Mouse (Mus musculus): ENCODE measurements around the gene Cdk14. TPM values are rescaled to one million over a fixed set of nuclear protein-coding genes. Genes with fewer than 3 reads are reported as not detected.

The Cdk14 gene
- polyA plus RNA-seq, 1 experiment from 2014 or later = 14.4 TPM

GRCm38 (mm10) chr5:5370322-5371082 is 49.6 kb downstream of the Cdk14 start:
- H3K9me3 ChIP-seq (replicated peaks; ENCODE audit: control insufficient read depth, low read length) = no peaks in the 10 kb centered on the region
- H3K4me1 ChIP-seq (ENCODE audit: control insufficient read depth, insufficient read depth, low read length) = 0 out of 2 replicates have a peak, but pooled peaks cover 4% of the 10 kb centered on the region
- H3K4me3 ChIP-seq (replicated peaks; ENCODE audit: low read length) = no peak overlapping the region
- H3K36me3 ChIP-seq (ENCODE audit: control insufficient read depth, insufficient read depth, low read length) = no peaks in the 10 kb centered on the region
- H3K27ac ChIP-seq (ENCODE audit: low read length) = no peak overlapping the region
- 66% methylated on average over 4 of the region's 4 CpGs for WGBS
- no peak overlapping the region for H3K9ac ChIP-seq (ENCODE audit: low read length)
- H3K27me3 ChIP-seq (ENCODE audit: control insufficient read depth, insufficient read depth, low read length) = no peaks in the 10 kb centered on the region
- H3K4me2 ChIP-seq (ENCODE audit: low read depth, low read length) = no peak overlapping the region
- peak; percentile 89 for ATAC-seq (ENCODE audit: insufficient read depth, low FRiP score)

GRCm38 (mm10) chr5:5368389-5369164 is 51.5 kb downstream of the Cdk14 start:
- H3K36me3 ChIP-seq (ENCODE audit: control insufficient read depth, insufficient read depth, low read length) = no peaks in the 10 kb centered on the region
- ATAC-seq (ENCODE audit: insufficient read depth, low FRiP score) = no peak
- no peak overlapping the region for H3K9ac ChIP-seq (ENCODE audit: low read length)
- 66% methylated on average over 13 of the region's 14 CpGs for WGBS
- no peaks in the 10 kb centered on the region for H3K27me3 ChIP-seq (ENCODE audit: control insufficient read depth, insufficient read depth, low read length)
- H3K4me3 ChIP-seq (replicated peaks; ENCODE audit: low read length) = no peak overlapping the region
- 0 out of 2 replicates have a peak, but pooled peaks cover 4% of the 10 kb centered on the region for H3K4me1 ChIP-seq (ENCODE audit: control insufficient read depth, insufficient read depth, low read length)
- H3K4me2 ChIP-seq (ENCODE audit: low read depth, low read length) = no peak overlapping the region
- no peaks in the 10 kb centered on the region for H3K9me3 ChIP-seq (replicated peaks; ENCODE audit: control insufficient read depth, low read length)
- H3K27ac ChIP-seq (ENCODE audit: low read length) = no peak overlapping the region

DNA sequence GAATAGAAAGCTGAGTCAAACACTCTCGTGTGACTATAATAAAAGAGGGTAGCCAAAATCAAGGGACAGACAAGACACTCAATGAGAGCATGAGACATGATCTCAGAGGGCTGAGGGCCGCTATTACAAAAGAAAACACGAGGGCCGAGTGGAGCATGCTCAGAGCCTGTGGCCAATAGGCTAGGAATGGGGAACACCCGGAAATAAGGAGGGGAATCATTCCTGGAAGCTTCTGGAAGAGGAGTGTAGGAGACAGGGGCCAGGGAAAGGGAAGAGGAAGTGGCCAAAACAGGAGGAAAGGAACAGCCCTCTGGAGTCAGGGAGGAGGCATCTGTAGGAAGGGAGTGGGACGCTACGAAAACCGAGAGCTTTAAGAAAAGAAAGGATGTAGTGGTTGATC is 52.6 kb downstream of the Cdk14 start:
- H3K9ac ChIP-seq (ENCODE audit: low read length) = no peak overlapping the region
- no peaks in the 10 kb centered on the region for H3K9me3 ChIP-seq (replicated peaks; ENCODE audit: control insufficient read depth, low read length)
- no peak overlapping the region for H3K4me3 ChIP-seq (replicated peaks; ENCODE audit: low read length)
- 0 out of 2 replicates have a peak, but pooled peaks cover 4% of the 10 kb centered on the region for H3K4me1 ChIP-seq (ENCODE audit: control insufficient read depth, insufficient read depth, low read length)
- no peaks in the 10 kb centered on the region for H3K36me3 ChIP-seq (ENCODE audit: control insufficient read depth, insufficient read depth, low read length)
- no peak overlapping the region for H3K27ac ChIP-seq (ENCODE audit: low read length)
- WGBS = 83% methylated on average over 8 of the region's 8 CpGs
- no peak for ATAC-seq (ENCODE audit: insufficient read depth, low FRiP score)
- H3K27me3 ChIP-seq (ENCODE audit: control insufficient read depth, insufficient read depth, low read length) = no peaks in the 10 kb centered on the region
- H3K4me2 ChIP-seq (ENCODE audit: low read depth, low read length) = no peak overlapping the region

DNA sequence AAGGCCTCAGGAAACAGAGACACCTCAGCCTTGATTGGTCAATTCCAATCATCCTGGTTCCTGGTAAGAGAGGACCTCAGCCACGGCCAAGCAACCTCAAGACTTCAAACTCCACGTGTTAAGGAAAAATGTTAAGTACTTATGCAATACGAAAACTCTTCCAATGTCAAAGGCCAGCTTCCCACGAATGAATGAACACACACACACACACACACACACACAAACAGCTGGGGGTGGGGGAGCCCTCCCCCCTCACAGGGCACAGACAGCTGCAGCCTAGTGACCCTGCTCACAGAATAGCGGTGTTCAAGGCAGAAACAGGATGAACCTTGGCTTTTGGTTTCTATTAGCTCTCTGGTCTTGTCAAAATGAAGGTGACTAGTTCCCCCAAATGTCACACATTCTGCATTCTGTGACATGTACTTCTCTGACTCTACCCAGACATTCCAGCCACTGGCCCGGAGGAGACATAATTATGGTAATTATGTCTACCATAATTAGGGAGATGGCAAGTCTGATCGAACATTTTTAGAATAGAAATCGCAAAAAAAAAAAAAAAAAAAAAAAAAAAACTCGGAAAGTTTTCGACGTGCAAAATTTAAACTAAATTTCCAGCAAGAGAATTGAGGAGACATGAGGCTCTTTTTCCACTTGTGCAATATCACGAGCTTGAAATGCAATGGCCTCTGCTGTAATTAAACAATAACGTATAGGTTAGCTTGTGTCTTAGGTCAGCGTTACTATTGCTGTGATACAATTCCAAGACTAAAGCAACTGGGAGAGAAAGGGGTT is 54.6 kb downstream of the Cdk14 start:
- Histone ChIP-seq H3K9ac (ENCODE audit: low read length) (no peak overlapping the region), H3K4me1 (ENCODE audit: control insufficient read depth, insufficient read depth, low read length) (no peaks in the 10 kb centered on the region), H3K4me3 (replicated peaks; ENCODE audit: low read length) (no peak overlapping the region), H3K27ac (ENCODE audit: low read length) (no peak overlapping the region), H3K4me2 (ENCODE audit: low read depth, low read length) (no peak overlapping the region), H3K9me3 (replicated peaks; ENCODE audit: control insufficient read depth, low read length) (peaks cover 3% of the 10 kb centered on the region; the same call in 1 of the 2 replicates), H3K27me3 (ENCODE audit: control insufficient read depth, insufficient read depth, low read length) (no peaks in the 10 kb centered on the region), H3K36me3 (ENCODE audit: control insufficient read depth, insufficient read depth, low read length) (no peaks in the 10 kb centered on the region)
- no peak for ATAC-seq (ENCODE audit: insufficient read depth, low FRiP score)
- 80% methylated on average over 14 of the region's 14 CpGs for WGBS

DNA sequence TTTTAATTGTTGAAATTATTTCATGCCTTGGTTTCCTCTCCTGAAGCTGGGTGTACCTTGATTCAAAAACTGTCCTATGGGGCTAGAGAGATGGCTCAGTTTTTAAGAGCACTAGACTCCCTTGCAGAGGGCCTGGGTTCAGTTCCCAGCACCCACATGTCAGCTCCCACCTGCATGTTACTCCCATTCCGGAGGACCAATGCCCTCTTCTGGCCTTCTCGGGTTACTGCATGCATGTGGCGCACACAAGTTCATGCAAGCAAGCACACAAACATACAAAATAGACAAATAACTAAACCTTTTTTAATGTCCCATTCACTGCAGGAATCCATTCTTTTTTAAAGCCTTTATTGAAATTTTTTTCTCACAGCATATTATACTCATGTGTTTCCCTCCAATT is 58.4 kb downstream of the Cdk14 start:
- no peak overlapping the region for H3K4me2 ChIP-seq (ENCODE audit: low read depth, low read length)
- peaks cover 3% of the 10 kb centered on the region for H3K9me3 ChIP-seq (replicated peaks; ENCODE audit: control insufficient read depth, low read length)
- WGBS = 100% methylated on average over 3 of the region's 3 CpGs
- H3K27me3 ChIP-seq (ENCODE audit: control insufficient read depth, insufficient read depth, low read length) = no peaks in the 10 kb centered on the region
- no peaks in the 10 kb centered on the region for H3K36me3 ChIP-seq (ENCODE audit: control insufficient read depth, insufficient read depth, low read length)
- no peak overlapping the region for H3K9ac ChIP-seq (ENCODE audit: low read length)
- no peak overlapping the region for H3K4me3 ChIP-seq (replicated peaks; ENCODE audit: low read length)
- no peak for ATAC-seq (ENCODE audit: insufficient read depth, low FRiP score)
- H3K27ac ChIP-seq (ENCODE audit: low read length) = no peak overlapping the region
- H3K4me1 ChIP-seq (ENCODE audit: control insufficient read depth, insufficient read depth, low read length) = no peaks in the 10 kb centered on the region

DNA sequence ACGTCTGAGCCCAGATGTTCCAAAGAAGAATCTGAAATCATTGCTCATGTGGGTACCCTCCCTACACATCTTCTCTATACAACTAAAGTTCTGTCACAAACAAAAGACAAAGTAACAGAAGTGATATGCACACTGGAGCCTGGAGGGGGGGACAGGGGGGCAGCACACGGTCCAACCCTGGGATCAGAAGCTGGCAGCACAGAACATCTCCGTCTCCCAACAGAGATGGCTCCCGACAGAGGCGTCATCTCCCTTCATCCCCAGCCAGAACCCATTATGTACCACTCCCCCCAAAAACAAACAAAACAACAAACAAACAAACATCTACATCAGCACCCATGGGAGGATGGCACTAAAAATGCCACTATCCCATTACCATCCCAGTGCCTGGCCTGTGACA is 59.8 kb downstream of the Cdk14 start:
- 80% methylated on average over 5 of the region's 5 CpGs for WGBS
- no peaks in the 10 kb centered on the region for H3K4me1 ChIP-seq (ENCODE audit: control insufficient read depth, insufficient read depth, low read length)
- no peak overlapping the region for H3K9ac ChIP-seq (ENCODE audit: low read length)
- no peak overlapping the region for H3K4me3 ChIP-seq (replicated peaks; ENCODE audit: low read length)
- H3K27ac ChIP-seq (ENCODE audit: low read length) = no peak overlapping the region
- H3K9me3 ChIP-seq (replicated peaks; ENCODE audit: control insufficient read depth, low read length) = peaks cover 3% of the 10 kb centered on the region
- H3K27me3 ChIP-seq (ENCODE audit: control insufficient read depth, insufficient read depth, low read length) = no peaks in the 10 kb centered on the region
- ATAC-seq (ENCODE audit: insufficient read depth, low FRiP score) = no peak
- H3K4me2 ChIP-seq (ENCODE audit: low read depth, low read length) = no peak overlapping the region
- no peaks in the 10 kb centered on the region for H3K36me3 ChIP-seq (ENCODE audit: control insufficient read depth, insufficient read depth, low read length)

GRCm38 (mm10) chr5:5359915-5360314 is 60.2 kb downstream of the Cdk14 start:
- H3K36me3 ChIP-seq (ENCODE audit: control insufficient read depth, insufficient read depth, low read length) = no peaks in the 10 kb centered on the region
- no peak overlapping the region for H3K9ac ChIP-seq (ENCODE audit: low read length)
- no peak for ATAC-seq (ENCODE audit: insufficient read depth, low FRiP score)
- H3K4me3 ChIP-seq (replicated peaks; ENCODE audit: low read length) = no peak overlapping the region
- no peaks in the 10 kb centered on the region for H3K27me3 ChIP-seq (ENCODE audit: control insufficient read depth, insufficient read depth, low read length)
- H3K4me1 ChIP-seq (ENCODE audit: control insufficient read depth, insufficient read depth, low read length) = no peaks in the 10 kb centered on the region
- H3K4me2 ChIP-seq (ENCODE audit: low read depth, low read length) = no peak overlapping the region
- H3K27ac ChIP-seq (ENCODE audit: low read length) = peak overlapping the region; percentile 18; the same call in 1 of the 2 replicates
- peaks cover 3% of the 10 kb centered on the region for H3K9me3 ChIP-seq (replicated peaks; ENCODE audit: control insufficient read depth, low read length)
- 35% methylated on average over 3 of the region's 3 CpGs for WGBS

- no peak overlapping the region for H3K27ac ChIP-seq (ENCODE audit: low read length)
- ATAC-seq (ENCODE audit: insufficient read depth, low FRiP score) = no peak
- H3K9me3 ChIP-seq (replicated peaks; ENCODE audit: control insufficient read depth, low read length) = peaks cover 3% of the 10 kb centered on the region
- H3K4me1 ChIP-seq (ENCODE audit: control insufficient read depth, insufficient read depth, low read length) = peaks cover under 1% of the 10 kb centered on the region; the same call in 1 of the 2 replicates
- H3K4me2 ChIP-seq (ENCODE audit: low read depth, low read length) = no peak overlapping the region
- no peak overlapping the region for H3K9ac ChIP-seq (ENCODE audit: low read length)
- no peaks in the 10 kb centered on the region for H3K27me3 ChIP-seq (ENCODE audit: control insufficient read depth, insufficient read depth, low read length)
- no peaks in the 10 kb centered on the region for H3K36me3 ChIP-seq (ENCODE audit: control insufficient read depth, insufficient read depth, low read length)
- WGBS = 92% methylated on average over 5 of the region's 5 CpGs
- H3K4me3 ChIP-seq (replicated peaks; ENCODE audit: low read length) = no peak overlapping the region
These were observed 60.7 kb downstream of the Cdk14 start for GRCm38 (mm10) chr5:5359370-5359769.

Data from stomach, embryonic 16.5 days (tissue).